Mouse (Mus musculus) lung, adult 2 months (tissue): Measurements from ENCODE around the gene Rps6kc1. TPM values are rescaled to one million over a fixed set of nuclear protein-coding genes. Genes with fewer than 3 reads are reported as not detected.
A peak's percentile ranks its signal among the peaks of the same experiment; 100 is the strongest.

Experiments used
- DNase-seq: peaks from one replicate; pipeline ENCODE4 v3.0.0; 2022
- H3K4me1 ChIP-seq: fragments of 200-500 bp; 2 replicates; pipeline ENCODE4 v1.6.1; 2011; ENCODE audit warnings: low read length; ENCODE audit not compliant: control insufficient read depth, insufficient read depth
- H3K4me3 ChIP-seq: fragments of 200-500 bp; replicated peaks from 2 replicates; pipeline ENCODE3; 2011; ENCODE audit warnings: low read depth, mild to moderate bottlenecking, control low read depth, low read length; ENCODE audit errors: extremely low read depth
- CTCF ChIP-seq: fragments of 200-500 bp; IDR thresholded peaks from 2 replicates; pipeline ENCODE4 v1.5.1; 2011; ENCODE audit warnings: mild to moderate bottlenecking, low read length, control low read depth; ENCODE audit not compliant: insufficient read depth
- POLR2A ChIP-seq: fragments of 200-500 bp; IDR thresholded peaks from 2 replicates; pipeline ENCODE4 v1.6.1; 2011; ENCODE audit warnings: low read depth, mild to moderate bottlenecking, control low read depth, low read length, borderline replicate concordance; ENCODE audit errors: extremely low read depth
- WGBS: fragments of 180-500 bp; shearing (Covaris S2); methylation state at CpG from one replicate; pipeline ENCODE4 v1.1.7; 2018; 5-methylcytosine and 5-hydroxymethylcytosine counted together
- polyA plus RNA-seq: library from polyadenylated mRNA; depleted of rRNA; stranded (reverse); fragments of >200 nt; gene quantifications from 2 replicates; pipeline ENCODE4 v1.2.3, GENCODE M21; 2012

Gene Rps6kc1
- polyA plus RNA-seq, 1 experiment: 9.7 TPM

DNA sequence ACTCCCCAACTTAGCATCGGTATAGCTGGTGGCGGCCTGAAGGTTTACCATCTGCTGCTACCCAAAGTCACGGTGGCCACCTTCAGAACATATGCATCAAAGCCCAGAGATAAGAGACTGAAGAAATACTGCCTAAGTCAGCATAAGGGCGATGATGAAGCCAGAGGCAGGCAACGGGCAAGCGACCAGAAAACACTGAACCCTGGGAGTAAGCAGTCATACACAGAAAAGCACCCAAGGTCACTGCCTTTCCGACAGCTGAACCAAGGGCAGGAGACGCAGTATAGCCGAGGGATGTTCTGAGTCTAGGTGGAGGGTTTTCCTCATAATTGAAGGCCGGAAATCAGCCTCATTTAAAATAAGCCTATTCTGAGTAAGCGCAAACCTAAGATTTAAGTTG is 95.4 kb downstream of the Rps6kc1 start:
- DNase-seq: no peak
- Histone ChIP-seq H3K4me3 (no peak overlapping the region), H3K4me1 (no peaks in the 10 kb centered on the region)
- TF ChIP-seq CTCF (no peak), POLR2A (no peak)
- 83% methylated on average over 11 of the region's 11 CpGs for WGBS

DNA sequence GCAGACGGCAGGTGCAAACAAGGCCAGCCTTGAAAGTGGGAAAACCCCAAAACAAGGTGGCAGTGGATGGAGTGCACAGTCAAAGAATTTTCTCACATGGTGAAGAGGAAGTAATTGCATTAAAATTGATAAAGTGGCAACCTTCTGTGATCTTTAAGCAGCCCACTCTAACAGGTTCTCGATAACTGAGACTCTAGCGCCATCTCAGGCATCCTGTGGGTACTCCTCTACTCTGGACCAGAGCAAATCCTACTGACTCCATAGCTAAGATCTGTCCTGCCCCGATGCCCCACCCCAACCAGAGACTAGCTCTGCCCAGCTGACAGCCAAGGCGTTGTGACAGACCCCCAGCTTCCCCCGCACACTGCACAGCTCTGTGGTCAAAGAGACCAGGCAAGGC is 101.2 kb downstream of the Rps6kc1 start:
- WGBS: 78% methylated on average over 6 of the region's 6 CpGs
- TF ChIP-seq CTCF (no peak), POLR2A (no peak)
- no peak for DNase-seq
- Histone ChIP-seq H3K4me1 (no peaks in the 10 kb centered on the region), H3K4me3 (no peak overlapping the region)

DNA sequence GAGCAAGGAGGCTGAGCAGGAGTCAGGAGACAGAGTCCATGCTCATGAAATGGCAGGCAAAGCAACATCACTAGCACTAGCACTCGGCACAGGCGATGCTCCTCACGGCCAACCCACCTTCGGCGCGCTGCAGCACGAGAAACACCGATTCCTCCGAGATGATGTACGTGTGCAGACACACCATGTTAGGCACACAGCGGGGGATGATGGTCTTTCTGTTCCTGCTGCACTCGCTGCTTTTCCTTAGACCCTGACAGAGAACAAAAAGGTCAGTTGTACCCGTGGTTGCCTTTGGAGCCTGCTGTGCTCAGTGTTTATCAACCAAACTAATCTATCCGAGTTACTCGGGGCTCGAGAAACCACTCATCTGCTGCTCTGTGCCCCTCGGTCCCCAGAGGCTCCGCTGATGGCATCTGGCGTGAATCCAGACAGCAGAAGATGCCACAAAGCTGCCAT is 102.8 kb downstream of the Rps6kc1 start:
- TF ChIP-seq CTCF (no peak), POLR2A (no peak)

DNA sequence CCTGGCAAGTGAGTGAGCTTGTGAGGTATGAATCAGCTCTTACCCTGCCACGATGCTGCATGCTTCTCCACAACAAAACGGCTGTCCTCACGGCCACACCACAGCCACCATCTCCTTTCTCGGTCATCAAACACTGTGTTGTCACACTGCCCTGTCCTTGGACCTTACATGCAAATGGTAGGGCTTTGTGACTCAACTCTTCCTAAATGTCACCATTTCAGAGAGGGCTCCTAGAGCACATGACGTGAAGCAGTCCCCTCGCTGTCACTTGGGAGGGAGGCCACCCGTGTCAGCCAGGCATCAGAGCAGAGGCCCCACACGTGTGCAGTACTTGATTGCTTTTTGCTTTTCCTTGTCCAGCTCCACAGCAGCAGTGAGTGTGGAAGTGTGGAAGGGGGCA is 104.8 kb downstream of the Rps6kc1 start:
- TF ChIP-seq CTCF (no peak), POLR2A (no peak)
- no peak overlapping the region for H3K4me3 ChIP-seq
- no peak for DNase-seq
- WGBS: 89% methylated on average over 8 of the region's 8 CpGs
- no peaks in the 10 kb centered on the region for H3K4me1 ChIP-seq

More for the DNA sequence above, 102.8 kb downstream of the Rps6kc1 start:
- WGBS: 76% methylated on average over 19 of the region's 19 CpGs
- H3K4me3 ChIP-seq: no peak overlapping the region
- DNase-seq: no peak
- H3K4me1 ChIP-seq: no peaks in the 10 kb centered on the region

DNA sequence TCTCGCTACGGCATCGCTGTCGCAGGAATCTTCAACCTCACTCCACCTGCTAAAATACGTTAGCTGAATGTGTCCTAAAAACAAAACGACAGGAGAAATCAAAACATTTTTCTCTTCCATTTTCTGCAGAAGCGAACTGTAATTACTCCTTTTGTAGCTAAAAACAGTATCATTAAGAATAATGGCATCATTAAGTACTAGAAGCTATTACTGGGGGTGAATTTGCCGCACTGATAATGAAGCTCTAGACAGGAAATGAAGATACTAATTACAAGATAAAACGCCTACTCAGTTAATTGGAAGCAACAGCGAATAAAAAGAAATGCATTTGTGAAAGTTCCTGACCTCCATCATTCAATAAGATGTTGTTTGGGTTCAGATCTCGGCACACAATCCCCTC is 112.9 kb downstream of the Rps6kc1 start:
- WGBS: 92% methylated on average over 11 of the region's 11 CpGs
- no peak overlapping the region for H3K4me3 ChIP-seq
- H3K4me1 ChIP-seq: no peaks in the 10 kb centered on the region
- no peak for DNase-seq
- TF ChIP-seq CTCF: no peak
- TF ChIP-seq POLR2A: no peak

DNA sequence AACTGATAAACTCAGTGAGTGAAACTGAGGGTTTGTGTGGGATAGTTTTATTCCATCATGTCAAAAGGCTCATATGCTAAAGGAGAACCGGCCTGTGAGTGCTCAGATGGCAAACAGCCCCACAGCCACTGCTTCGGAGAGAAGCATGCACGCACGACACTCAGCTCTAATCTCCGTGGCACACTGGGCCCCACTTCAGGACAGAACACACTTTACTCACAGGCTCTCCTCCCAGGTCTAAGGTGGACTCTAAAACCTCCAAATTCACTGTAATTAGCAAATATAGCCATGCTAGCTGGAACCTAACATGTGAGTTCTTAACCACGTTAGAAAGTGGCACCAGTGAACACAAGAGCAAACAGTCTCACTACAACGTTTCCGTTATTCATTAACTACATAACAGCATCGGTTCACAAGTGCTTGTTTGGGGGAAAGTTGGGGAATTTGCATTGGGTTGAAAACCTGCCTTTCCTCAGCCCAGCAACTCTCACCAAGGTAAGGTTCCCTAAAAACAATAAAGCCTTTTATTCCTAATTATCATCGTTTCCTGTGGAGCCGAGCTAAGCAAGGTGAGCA is 114.0 kb downstream of the Rps6kc1 start:
- TF ChIP-seq POLR2A: no peak
- TF ChIP-seq CTCF: no peak
- no peak overlapping the region for H3K4me3 ChIP-seq
- no peaks in the 10 kb centered on the region for H3K4me1 ChIP-seq
- DNase-seq: no peak
- WGBS: 64% methylated on average over 11 of the region's 11 CpGs

DNA sequence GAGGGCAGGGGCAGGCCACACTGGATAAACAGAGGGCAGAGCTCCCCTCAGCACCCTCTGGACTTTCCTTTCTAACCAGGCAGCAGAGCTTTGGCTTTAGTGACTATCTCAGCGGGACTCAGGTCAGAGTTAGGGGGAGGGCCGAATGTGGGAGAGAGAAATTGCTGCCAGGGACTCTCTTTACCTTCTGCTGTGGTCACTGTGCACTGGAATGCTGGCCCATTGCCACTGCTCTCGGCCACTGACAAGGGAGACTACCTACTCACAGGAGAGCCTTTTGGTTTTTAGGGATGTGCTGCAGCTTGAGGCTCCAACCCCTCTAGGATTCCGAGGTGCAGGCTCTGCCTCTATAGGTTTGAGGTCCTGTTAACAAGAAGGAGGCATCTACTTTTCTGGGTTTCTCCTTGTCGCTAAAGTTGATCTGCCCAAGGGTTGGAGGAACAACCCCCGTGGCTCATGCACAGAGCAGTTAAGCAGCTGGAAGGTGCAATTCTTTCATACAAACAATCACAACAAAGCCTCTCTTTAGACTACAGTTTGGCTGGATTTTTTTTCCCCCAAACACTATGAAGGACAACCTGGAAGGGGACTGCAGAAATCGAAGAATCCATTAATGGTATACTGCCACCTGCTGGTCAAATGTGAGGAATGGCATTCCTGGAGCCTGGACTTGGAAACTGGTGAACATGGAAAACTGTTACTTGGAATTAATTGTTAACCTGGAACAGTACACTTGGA is 114.7 kb downstream of the Rps6kc1 start:
- WGBS: 50% methylated on average over 7 of the region's 7 CpGs
- DNase-seq: peak; percentile 12
- no peak overlapping the region for H3K4me3 ChIP-seq
- no peaks in the 10 kb centered on the region for H3K4me1 ChIP-seq
- TF ChIP-seq POLR2A (no peak), CTCF (no peak)

DNA sequence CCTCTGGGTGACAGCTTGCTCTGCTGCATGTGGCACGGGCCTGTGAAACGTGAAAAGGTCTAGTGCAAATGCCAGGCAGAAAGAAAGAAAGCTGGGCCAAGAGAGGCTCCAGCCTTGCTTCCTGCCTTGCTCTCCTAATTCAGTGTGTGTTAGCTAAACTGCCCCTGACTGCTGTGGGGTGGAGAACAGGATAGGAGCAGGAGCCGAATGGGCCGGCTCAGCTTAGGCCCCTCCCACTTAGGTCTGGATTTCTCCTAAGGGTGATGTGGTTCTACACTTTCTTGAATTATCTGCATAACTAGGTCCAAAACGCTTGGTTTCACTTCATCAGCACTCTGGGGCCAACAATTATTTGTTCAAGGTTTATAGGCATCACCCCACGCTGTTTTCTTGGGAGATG is 119.9 kb downstream of the Rps6kc1 start:
- H3K4me3 ChIP-seq: no peak overlapping the region
- no peak for TF ChIP-seq CTCF
- TF ChIP-seq POLR2A: no peak
- H3K4me1 ChIP-seq: no peaks in the 10 kb centered on the region
- 78% methylated on average over 6 of the region's 6 CpGs for WGBS
- no peak for DNase-seq

DNA sequence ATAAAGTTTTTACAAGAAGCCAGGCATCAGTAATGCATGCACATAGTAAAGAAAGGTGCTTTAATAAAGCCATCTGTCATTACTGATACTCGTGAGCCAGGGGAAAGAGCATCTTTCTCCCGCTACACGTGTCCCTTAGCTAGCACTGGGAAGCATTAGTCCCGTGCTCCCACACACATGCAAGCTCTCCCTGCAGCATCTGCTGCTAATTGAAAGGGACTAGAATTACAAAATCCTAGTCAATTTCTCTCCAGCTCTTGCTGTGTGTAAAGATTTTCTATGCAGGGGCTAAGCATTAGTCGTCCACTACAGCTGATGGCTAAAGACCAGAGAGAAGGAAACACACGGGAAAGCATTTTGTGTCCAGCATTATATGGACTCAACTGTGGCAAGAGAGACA is 120.8 kb downstream of the Rps6kc1 start:
- WGBS: 88% methylated on average over 6 of the region's 6 CpGs
- Histone ChIP-seq H3K4me1 (no peaks in the 10 kb centered on the region), H3K4me3 (no peak overlapping the region)
- no peak for TF ChIP-seq POLR2A
- TF ChIP-seq CTCF: no peak
- DNase-seq: no peak

DNA sequence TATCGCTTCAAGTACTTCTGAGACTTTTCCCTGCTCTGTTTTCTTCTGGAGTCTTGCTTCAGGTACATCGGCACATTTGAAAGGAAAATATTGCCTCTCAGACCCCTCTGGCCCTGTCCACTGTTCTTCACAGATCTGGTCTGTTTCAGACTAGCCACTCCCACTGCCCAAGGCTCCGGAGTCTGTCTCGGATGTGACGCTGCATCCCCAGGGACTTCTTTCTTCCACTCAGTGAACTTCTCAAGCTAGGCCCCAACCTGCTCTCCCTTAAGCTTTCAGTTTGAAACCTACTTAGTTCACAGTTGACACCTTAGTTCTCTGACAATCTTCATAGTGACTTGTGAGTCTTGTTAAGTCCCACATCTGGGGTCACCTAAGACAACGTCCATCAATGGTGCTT is 133.9 kb downstream of the Rps6kc1 start:
- DNase-seq: no peak
- H3K4me1 ChIP-seq: no peaks in the 10 kb centered on the region
- 83% methylated on average over 6 of the region's 6 CpGs for WGBS
- no peak overlapping the region for H3K4me3 ChIP-seq
- TF ChIP-seq CTCF: no peak

DNA sequence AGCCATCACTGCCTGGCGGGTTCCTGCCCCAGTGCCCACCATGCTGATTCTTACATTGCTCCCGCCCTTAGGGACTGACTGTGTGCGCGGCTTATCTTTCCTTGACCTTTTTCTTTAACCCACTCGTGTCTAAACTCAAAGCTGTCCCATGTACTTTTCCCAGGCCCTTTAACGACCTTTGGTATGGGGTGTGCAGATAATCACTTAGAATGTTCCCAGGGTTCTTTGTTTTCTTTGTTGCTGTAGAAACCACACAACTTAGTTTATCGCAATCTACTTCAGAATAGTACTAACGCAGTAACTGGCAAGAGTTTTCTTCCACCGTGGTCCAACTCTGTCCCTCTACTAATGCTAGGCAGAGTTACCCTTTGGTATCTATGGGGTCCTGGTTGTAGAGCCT is 135.3 kb downstream of the Rps6kc1 start:
- whole genome bisulfite sequencing: 80% methylated on average over 9 of the region's 9 CpGs
- Histone ChIP-seq H3K4me1 (no peaks in the 10 kb centered on the region), H3K4me3 (no peak overlapping the region)
- TF ChIP-seq CTCF: no peak
- no peak for TF ChIP-seq POLR2A
- no peak for DNase-seq
